Mouse (Mus musculus) limb, embryonic 12.5 days (tissue): ENCODE measurements around the gene Coq8a. TPM values are rescaled to one million over a fixed set of nuclear protein-coding genes. Genes with fewer than 3 reads are reported as not detected.

Source experiments
- ATAC-seq: fragments of 200-750 bp; cut with Nextera tagmentation; 2 replicates; pipeline ENCODE4 v1.8.0; 2017; ENCODE audit warnings: low read depth, moderate TSS enrichment; ENCODE audit not compliant: insufficient number of reproducible peaks, insufficient read depth, low FRiP score, low TSS enrichment
- H3K27ac ChIP-seq: fragments of 300-500 bp; sonication (generic); 2 replicates; pipeline ENCODE4 v1.5.1; 2016; ENCODE audit warnings: mild to moderate bottlenecking, moderate library complexity
- H3K27me3 ChIP-seq: fragments of 300-500 bp; sonication (generic); 2 replicates; pipeline ENCODE4 v1.6.1; 2016; ENCODE audit warnings: mild to moderate bottlenecking, moderate library complexity
- H3K36me3 ChIP-seq: fragments of 300-500 bp; sonication (generic); 2 replicates; pipeline ENCODE4 v1.6.1; 2016; ENCODE audit warnings: mild to moderate bottlenecking, moderate library complexity
- H3K4me1 ChIP-seq: fragments of 300-500 bp; sonication (generic); replicated peaks from 2 replicates; pipeline ENCODE4 v1.6.1; 2016
- H3K4me2 ChIP-seq: fragments of 300-500 bp; sonication (generic); 2 replicates; pipeline ENCODE4 v1.6.1; 2016; ENCODE audit warnings: mild to moderate bottlenecking, moderate library complexity
- H3K4me3 ChIP-seq: fragments of 300-500 bp; sonication (generic); replicated peaks from 2 replicates; pipeline ENCODE4 v1.5.1; 2016; ENCODE audit warnings: mild to moderate bottlenecking
- H3K9ac ChIP-seq: fragments of 300-500 bp; sonication (generic); replicated peaks from 2 replicates; pipeline ENCODE4 v1.6.1; 2016; ENCODE audit warnings: mild to moderate bottlenecking, moderate library complexity
- H3K9me3 ChIP-seq: fragments of 300-500 bp; sonication (generic); 2 replicates; pipeline ENCODE4 v1.6.1; 2016; ENCODE audit warnings: mild to moderate bottlenecking, moderate library complexity
- WGBS: fragments of 180-500 bp; shearing (Covaris S2); methylation state at CpG from one replicate; pipeline ENCODE4 v1.1.7; 2016; 5-methylcytosine and 5-hydroxymethylcytosine counted together
- polyA plus RNA-seq: library from polyadenylated mRNA; unstranded; fragments of >200 nt; fragmentation: Nextera tagmentation; extraction: Ambion mirVana; gene quantifications from 2 replicates; pipeline ENCODE4 v1.2.1, GENCODE M21; 2016

Coq8a gene
- polyA plus RNA-seq, 1 experiment from 2014 or later, result 4.0 TPM

DNA sequence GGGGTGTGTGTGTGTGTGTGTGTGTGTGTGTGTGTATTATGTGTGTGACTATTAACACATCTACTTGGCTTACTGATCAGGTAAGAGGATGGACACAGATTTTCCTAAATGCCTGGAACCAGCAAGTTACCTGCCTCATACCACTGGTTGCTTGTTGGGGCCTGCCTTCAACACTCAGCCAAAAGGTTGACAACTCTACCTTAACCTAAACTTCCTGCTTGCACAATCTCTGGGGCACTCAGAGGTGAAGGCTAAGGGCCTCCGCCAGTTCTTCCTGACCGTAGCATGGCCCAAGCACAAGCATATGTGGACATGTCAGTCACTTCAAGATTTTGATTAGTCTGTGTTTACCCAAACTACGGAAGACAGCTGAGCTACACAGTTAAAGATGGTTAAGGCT, 1.4 kb downstream of the Coq8a start:
- Histone ChIP-seq H3K9me3 (no peaks in the 10 kb centered on the region), H3K4me3 (no peak overlapping the region), H3K9ac (no peak overlapping the region), H3K27me3 (peaks cover 15% of the 10 kb centered on the region; the same call in 1 of the 2 replicates), H3K36me3 (no peaks in the 10 kb centered on the region), H3K4me1 (peaks cover 10% of the 10 kb centered on the region), H3K27ac (no peak overlapping the region), H3K4me2 (no peak overlapping the region)
- no peak for ATAC-seq
- 86% methylated on average over 3 of the region's 3 CpGs for WGBS

DNA sequence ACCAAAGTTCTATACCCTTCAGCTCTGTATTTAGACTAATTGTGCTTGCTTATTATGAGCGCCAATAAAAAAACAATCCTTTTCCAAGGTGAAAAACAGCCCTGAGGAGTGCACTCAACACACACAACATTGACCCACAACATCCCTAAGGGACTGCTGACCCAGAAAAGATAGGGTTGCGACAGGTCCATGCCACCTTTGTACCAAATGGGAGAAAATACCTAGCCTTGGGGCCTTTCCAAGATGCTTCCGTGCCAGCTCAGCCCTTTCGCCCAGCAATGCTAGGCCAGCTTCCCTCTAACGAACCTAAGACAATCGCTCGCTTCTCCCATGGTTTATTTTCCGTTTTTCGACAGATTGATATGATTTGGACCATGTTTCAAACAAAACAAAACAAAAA, 2.9 kb downstream of the Coq8a start:
- WGBS, result 89% methylated on average over 9 of the region's 9 CpGs
- peak overlapping the region; percentile 82 for H3K4me2 ChIP-seq
- H3K4me3 ChIP-seq, result 0 out of 2 replicates have a peak overlapping the region, but pooled peaks have one; percentile 65
- no peak overlapping the region for H3K27ac ChIP-seq
- H3K4me1 ChIP-seq, result peaks cover 10% of the 10 kb centered on the region
- H3K36me3 ChIP-seq, result no peaks in the 10 kb centered on the region
- ATAC-seq, result no peak
- H3K9me3 ChIP-seq, result no peaks in the 10 kb centered on the region
- H3K9ac ChIP-seq, result no peak overlapping the region
- H3K27me3 ChIP-seq, result peaks cover 19% of the 10 kb centered on the region

DNA sequence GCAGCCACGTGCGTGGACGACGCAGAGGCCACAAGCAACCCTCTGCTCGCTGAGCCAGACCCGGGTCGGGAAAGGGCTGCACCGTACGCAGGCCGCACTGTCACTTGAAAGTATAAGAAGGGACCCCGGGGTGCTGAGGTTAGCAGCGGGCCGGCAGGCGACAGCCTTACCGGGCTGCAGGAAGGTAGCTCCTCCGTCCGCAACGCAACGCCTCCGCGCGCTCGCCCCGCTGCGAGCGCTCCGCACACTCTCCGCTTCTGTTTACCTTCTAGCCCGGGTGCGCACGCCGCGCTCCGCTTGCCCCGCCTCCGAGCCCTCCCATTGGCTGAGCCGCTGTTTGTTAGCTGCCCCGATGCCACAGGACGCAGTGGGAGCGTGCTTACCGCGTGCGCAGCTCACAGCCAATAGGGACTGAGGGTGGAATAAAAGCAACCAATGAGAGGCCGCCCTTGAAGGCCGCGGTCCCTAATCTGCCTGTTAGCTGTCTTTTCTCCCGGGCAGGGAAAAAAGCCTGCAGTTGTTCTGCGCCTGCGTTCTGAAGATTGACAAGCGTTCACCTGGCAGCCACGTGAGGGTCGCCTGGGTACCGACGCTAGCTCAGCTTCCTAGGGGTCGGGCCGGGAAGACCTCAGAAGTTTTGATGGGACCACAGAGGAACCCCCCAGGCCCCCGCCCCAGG, 3.6 kb downstream of the Coq8a start:
- ATAC-seq, result peak; percentile 100
- Histone ChIP-seq H3K9me3 (no peaks in the 10 kb centered on the region), H3K9ac (peak overlapping the region; percentile 52), H3K4me2 (peak overlapping the region; percentile 82), H3K27me3 (peaks cover 19% of the 10 kb centered on the region), H3K27ac (no peak overlapping the region), H3K4me1 (peaks cover 10% of the 10 kb centered on the region), H3K4me3 (peak overlapping the region; percentile 65), H3K36me3 (no peaks in the 10 kb centered on the region)
- WGBS, result 1% methylated on average over 57 of the region's 57 CpGs

- no peaks in the 10 kb centered on the region for H3K9me3 ChIP-seq
- peaks cover 10% of the 10 kb centered on the region for H3K4me1 ChIP-seq
- no peak for ATAC-seq
- no peak overlapping the region for H3K9ac ChIP-seq
- H3K4me3 ChIP-seq, result peak overlapping the region; percentile 65
- no peak overlapping the region for H3K27ac ChIP-seq
- H3K36me3 ChIP-seq, result no peaks in the 10 kb centered on the region
- H3K4me2 ChIP-seq, result peak overlapping the region; percentile 82
- peaks cover 19% of the 10 kb centered on the region for H3K27me3 ChIP-seq
- 32% methylated on average over 9 of the region's 9 CpGs for WGBS
Measured at GRCm38 (mm10) chr1:180194781-180195471, 4.5 kb downstream of the Coq8a start.

GRCm38 (mm10) chr1:180194048-180194447, 5.4 kb downstream of the Coq8a start:
- 82% methylated on average over 9 of the region's 9 CpGs for WGBS
- Histone ChIP-seq H3K27me3 (peaks cover 19% of the 10 kb centered on the region), H3K36me3 (no peaks in the 10 kb centered on the region), H3K4me1 (peaks cover 10% of the 10 kb centered on the region), H3K9ac (no peak overlapping the region), H3K9me3 (no peaks in the 10 kb centered on the region), H3K27ac (no peak overlapping the region), H3K4me3 (no peak overlapping the region), H3K4me2 (no peak overlapping the region)
- ATAC-seq, result no peak

GRCm38 (mm10) chr1:180193391-180193935, 5.9 kb downstream of the Coq8a start:
- H3K27me3 ChIP-seq, result peaks cover 19% of the 10 kb centered on the region
- no peak for ATAC-seq
- no peak overlapping the region for H3K4me3 ChIP-seq
- no peaks in the 10 kb centered on the region for H3K36me3 ChIP-seq
- H3K27ac ChIP-seq, result no peak overlapping the region
- peaks cover 10% of the 10 kb centered on the region for H3K4me1 ChIP-seq
- no peak overlapping the region for H3K9ac ChIP-seq
- H3K9me3 ChIP-seq, result no peaks in the 10 kb centered on the region
- whole genome bisulfite sequencing, result 77% methylated on average over 8 of the region's 8 CpGs
- no peak overlapping the region for H3K4me2 ChIP-seq

- Histone ChIP-seq H3K27ac (no peak overlapping the region), H3K27me3 (peaks cover 19% of the 10 kb centered on the region), H3K9me3 (0 out of 2 replicates have a peak, but pooled peaks cover 5% of the 10 kb centered on the region), H3K4me2 (no peak overlapping the region), H3K4me1 (peaks cover 10% of the 10 kb centered on the region), H3K4me3 (no peak overlapping the region), H3K36me3 (no peaks in the 10 kb centered on the region), H3K9ac (no peak overlapping the region)
- no peak for ATAC-seq
- WGBS, result 61% methylated on average over 4 of the region's 4 CpGs
Measured at GRCm38 (mm10) chr1:180192866-180193265, 6.5 kb downstream of the Coq8a start.

DNA sequence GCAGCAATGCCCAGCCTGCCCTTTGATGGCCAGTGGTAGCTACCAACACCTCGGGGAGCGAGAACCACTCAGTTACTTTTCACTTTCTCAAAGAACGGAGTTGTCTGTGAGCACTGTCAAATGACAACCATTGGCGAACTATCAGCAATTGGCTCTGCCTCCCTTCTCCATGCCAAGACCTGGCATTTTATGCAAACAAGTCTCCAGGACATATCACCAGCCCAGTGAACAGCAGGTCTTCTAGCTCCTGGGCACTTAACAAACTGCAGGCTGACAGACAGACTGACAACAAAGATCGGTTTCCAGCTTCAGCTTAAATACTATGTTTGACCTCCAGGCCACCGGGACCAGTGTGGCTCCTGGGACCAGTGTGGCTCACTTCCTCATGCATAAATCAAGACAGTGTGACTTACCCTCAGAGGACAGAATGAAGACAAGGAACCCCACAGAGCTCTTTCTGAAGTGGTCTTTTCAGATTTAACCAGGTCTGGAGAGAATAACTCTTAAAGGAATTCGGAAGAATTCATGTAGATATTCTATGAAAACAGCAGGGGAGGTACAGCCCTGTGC, 7.7 kb downstream of the Coq8a start:
- ATAC-seq, result no peak
- no peak overlapping the region for H3K4me3 ChIP-seq
- no peak overlapping the region for H3K27ac ChIP-seq
- H3K36me3 ChIP-seq, result no peaks in the 10 kb centered on the region
- H3K4me2 ChIP-seq, result no peak overlapping the region
- H3K27me3 ChIP-seq, result peaks cover 19% of the 10 kb centered on the region
- H3K9me3 ChIP-seq, result 0 out of 2 replicates have a peak, but pooled peaks cover 5% of the 10 kb centered on the region
- peaks cover 10% of the 10 kb centered on the region for H3K4me1 ChIP-seq
- 71% methylated on average over 7 of the region's 7 CpGs for WGBS
- no peak overlapping the region for H3K9ac ChIP-seq

DNA sequence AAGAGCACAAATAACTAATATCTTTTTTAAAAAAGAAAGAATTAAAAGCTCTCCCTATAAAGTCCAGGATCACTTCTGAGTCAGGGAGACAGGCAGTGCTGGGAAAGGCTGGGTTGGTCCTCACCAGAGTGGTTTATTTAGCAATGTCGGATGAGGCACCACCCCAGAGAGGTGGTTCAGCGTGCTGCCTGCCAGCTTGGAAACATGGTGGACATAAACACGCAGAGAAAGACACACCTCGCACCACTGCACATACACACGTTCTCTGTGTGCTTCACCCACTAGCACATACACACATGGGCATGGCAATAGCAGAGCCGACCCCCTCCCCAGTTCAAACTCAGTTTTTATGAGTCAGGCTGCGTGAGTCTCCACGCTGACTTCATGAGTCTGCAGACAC, 8.3 kb downstream of the Coq8a start:
- WGBS, result 77% methylated on average over 8 of the region's 8 CpGs
- H3K36me3 ChIP-seq, result no peaks in the 10 kb centered on the region
- no peak overlapping the region for H3K9ac ChIP-seq
- H3K27ac ChIP-seq, result no peak overlapping the region
- ATAC-seq, result no peak
- no peak overlapping the region for H3K4me3 ChIP-seq
- H3K4me1 ChIP-seq, result peaks cover 6% of the 10 kb centered on the region
- 0 out of 2 replicates have a peak, but pooled peaks cover 5% of the 10 kb centered on the region for H3K9me3 ChIP-seq
- H3K27me3 ChIP-seq, result peaks cover 19% of the 10 kb centered on the region
- H3K4me2 ChIP-seq, result no peak overlapping the region

DNA sequence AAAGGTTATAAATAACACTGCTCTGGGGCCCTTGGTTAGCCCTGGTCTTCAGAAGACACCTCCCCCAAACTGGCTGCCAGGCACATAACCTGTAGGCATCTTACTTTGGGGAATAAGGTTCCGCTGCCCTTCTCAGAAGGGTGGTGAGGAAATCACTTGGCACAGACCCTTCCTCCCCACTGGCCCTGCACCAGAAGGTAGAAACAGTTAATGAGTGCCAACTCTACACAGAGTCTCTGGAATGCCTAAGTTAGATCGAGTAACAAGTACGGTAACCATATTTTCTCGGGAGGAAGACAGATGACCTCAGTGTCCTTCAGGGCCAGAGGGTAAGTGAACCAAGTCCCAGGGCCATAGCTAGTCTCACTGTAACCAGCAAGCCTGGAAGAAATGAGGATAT, 10.5 kb downstream of the Coq8a start:
- no peak for ATAC-seq
- H3K4me2 ChIP-seq, result no peak overlapping the region
- 0 out of 2 replicates have a peak, but pooled peaks cover 5% of the 10 kb centered on the region for H3K9me3 ChIP-seq
- H3K4me1 ChIP-seq, result no peaks in the 10 kb centered on the region
- H3K27me3 ChIP-seq, result peaks cover 8% of the 10 kb centered on the region
- no peak overlapping the region for H3K4me3 ChIP-seq
- H3K9ac ChIP-seq, result no peak overlapping the region
- no peak overlapping the region for H3K27ac ChIP-seq
- no peaks in the 10 kb centered on the region for H3K36me3 ChIP-seq
- 84% methylated on average over 4 of the region's 4 CpGs for whole genome bisulfite sequencing

GRCm38 (mm10) chr1:180186371-180186770, 13.0 kb downstream of the Coq8a start:
- H3K4me1 ChIP-seq, result no peaks in the 10 kb centered on the region
- H3K9ac ChIP-seq, result no peak overlapping the region
- no peak overlapping the region for H3K4me3 ChIP-seq
- H3K36me3 ChIP-seq, result no peaks in the 10 kb centered on the region
- H3K27me3 ChIP-seq, result no peaks in the 10 kb centered on the region
- 84% methylated on average over 3 of the region's 3 CpGs for WGBS
- no peak for ATAC-seq
- H3K4me2 ChIP-seq, result no peak overlapping the region
- H3K27ac ChIP-seq, result no peak overlapping the region
- H3K9me3 ChIP-seq, result 0 out of 2 replicates have a peak, but pooled peaks cover 5% of the 10 kb centered on the region
